Mouse (Mus musculus): ENCODE data around the gene Cop1. TPM values are rescaled to one million over a fixed set of nuclear protein-coding genes. Genes with fewer than 3 reads are reported as not detected.
A peak's percentile ranks its signal among the peaks of the same experiment; 100 is the strongest.

Gene Cop1
- polyA plus RNA-seq, 1 experiment from 2014 or later: 126 TPM

DNA sequence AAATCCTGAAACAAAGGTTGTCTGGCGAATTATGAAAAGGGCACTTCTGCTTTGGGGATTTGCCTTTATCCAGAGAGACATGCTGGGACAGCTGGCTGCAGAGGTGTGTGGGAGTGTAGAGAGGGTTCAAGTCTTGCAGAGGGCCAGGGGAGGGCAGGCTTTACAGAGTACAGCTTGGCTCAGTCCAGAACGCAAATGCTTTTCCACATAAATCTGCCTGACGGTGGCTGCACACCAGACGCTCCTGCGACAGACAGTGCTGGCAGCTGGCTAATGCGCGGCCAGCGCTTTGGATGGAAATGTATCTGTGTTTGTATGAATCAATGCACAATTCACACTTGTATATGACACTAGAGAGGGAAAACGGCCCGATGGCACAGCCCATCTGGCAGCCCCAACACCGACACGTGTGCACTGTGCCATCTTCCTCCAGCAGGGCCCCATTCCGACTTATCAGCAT, 156.5 kb downstream of the Cop1 start:
- H3K4me2 ChIP-seq: no peak overlapping the region
- H3K9ac ChIP-seq (ENCODE audit: low read length): no peak overlapping the region
- WGBS: 85% methylated on average over 13 of the region's 13 CpGs
- no peak for DNase-seq (ENCODE audit: low spot score, missing footprints)
- no peak overlapping the region for H3K27ac ChIP-seq (ENCODE audit: low read depth, low read length)
- ATAC-seq (ENCODE audit: low FRiP score): no peak
- H3K9me3 ChIP-seq (ENCODE audit: control insufficient read depth, low read length): no peaks in the 10 kb centered on the region
- H3K27me3 ChIP-seq (ENCODE audit: control insufficient read depth, insufficient read depth, low read length): no peaks in the 10 kb centered on the region
- H3K4me3 ChIP-seq (ENCODE audit: low read depth, low read length): no peak overlapping the region
- no peaks in the 10 kb centered on the region for H3K4me1 ChIP-seq (ENCODE audit: control insufficient read depth, insufficient read depth, low read length)
- no peaks in the 10 kb centered on the region for H3K36me3 ChIP-seq (ENCODE audit: control insufficient read depth, insufficient read depth, low read length)

DNA sequence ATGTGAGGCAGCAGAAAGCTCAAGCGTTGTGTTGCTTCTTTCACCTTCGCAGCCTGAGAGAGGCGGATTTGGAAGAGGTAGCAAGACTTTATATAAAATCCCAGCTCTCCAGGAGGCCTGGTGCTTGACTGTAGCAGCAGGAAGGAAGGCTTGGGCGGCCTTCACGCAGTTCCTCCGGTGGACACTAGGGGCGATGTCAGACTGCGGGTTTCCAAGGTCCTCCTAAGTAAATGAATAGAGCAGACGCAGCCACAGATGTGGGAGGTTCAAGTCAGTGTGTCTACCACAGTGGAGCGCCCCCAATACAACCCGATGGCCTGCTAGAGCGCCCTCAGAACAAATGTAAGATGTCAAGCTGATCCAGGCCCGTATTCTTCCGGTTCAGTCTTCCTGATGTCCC, 157.9 kb downstream of the Cop1 start:
- no peaks in the 10 kb centered on the region for H3K4me1 ChIP-seq (ENCODE audit: control insufficient read depth, insufficient read depth, low read length)
- H3K36me3 ChIP-seq (ENCODE audit: control insufficient read depth, insufficient read depth, low read length): no peaks in the 10 kb centered on the region
- H3K9me3 ChIP-seq (ENCODE audit: control insufficient read depth, low read length): no peaks in the 10 kb centered on the region
- ATAC-seq (ENCODE audit: low FRiP score) (peak; percentile 44; the same call in 1 of the 2 replicates), DNase-seq (ENCODE audit: low spot score, missing footprints) (peak; percentile 94)
- no peak overlapping the region for H3K4me2 ChIP-seq
- no peaks in the 10 kb centered on the region for H3K27me3 ChIP-seq (ENCODE audit: control insufficient read depth, insufficient read depth, low read length)
- H3K4me3 ChIP-seq (ENCODE audit: low read depth, low read length): no peak overlapping the region
- H3K9ac ChIP-seq (ENCODE audit: low read length): no peak overlapping the region
- WGBS: 18% methylated on average over 14 of the region's 14 CpGs
- H3K27ac ChIP-seq (ENCODE audit: low read depth, low read length): no peak overlapping the region

DNA sequence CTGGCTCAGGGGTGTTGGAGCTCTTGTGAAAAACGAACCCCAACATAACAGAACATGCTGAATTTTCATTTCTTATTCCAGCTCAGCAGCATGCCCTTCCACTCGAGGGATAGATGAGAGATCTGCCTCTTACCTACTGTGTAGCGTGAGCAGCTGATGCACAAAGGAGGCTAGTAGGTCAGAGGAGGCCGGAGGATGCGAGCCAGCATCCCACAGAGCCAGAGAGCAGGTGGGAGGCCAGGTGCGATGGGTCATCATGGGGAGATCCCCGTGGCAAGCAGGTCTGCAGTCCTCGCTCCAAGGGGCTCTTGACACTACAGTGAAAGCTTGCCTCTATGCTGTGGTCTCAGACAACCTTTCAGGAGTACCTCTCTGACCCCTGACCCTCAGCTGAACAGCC, 160.5 kb downstream of the Cop1 start:
- Histone ChIP-seq H3K27me3 (ENCODE audit: control insufficient read depth, insufficient read depth, low read length) (no peaks in the 10 kb centered on the region), H3K4me2 (no peak overlapping the region), H3K27ac (ENCODE audit: low read depth, low read length) (no peak overlapping the region), H3K4me1 (ENCODE audit: control insufficient read depth, insufficient read depth, low read length) (no peaks in the 10 kb centered on the region), H3K9ac (ENCODE audit: low read length) (no peak overlapping the region), H3K36me3 (ENCODE audit: control insufficient read depth, insufficient read depth, low read length) (no peaks in the 10 kb centered on the region), H3K9me3 (ENCODE audit: control insufficient read depth, low read length) (no peaks in the 10 kb centered on the region), H3K4me3 (ENCODE audit: low read depth, low read length) (no peak overlapping the region)
- DNase-seq (ENCODE audit: low spot score, missing footprints) (no peak), ATAC-seq (ENCODE audit: low FRiP score) (no peak)
- 63% methylated on average over 8 of the region's 8 CpGs for WGBS

DNA sequence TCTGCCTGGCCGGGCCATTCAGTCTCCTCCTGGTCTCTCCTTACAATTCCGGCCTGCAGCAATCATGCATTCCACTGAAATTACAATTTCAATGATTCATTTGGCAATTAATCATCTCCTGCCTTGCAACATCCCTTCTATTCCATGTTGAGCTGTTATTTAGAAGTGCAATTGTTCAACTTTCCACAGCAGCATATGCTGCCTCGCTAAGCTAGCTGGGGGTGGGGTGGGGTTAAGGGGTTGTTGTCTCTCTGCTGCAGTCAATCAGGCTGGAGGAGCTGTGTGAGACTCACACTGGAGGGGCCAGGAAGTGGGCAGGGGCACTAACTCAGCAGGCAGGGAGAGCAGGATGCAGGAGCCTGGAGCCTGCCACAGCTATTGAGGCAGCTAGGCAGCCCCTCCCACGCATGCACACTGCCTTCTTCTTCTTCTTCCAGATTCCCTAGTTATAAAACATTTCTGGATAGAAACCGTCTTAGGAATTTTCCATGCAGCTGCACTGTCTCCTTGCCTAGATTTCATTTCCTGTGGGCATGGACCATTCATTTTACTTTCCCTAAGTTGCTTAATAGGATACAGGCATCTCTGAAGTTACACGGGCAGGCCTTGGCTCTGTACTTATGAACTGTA, 161.1 kb downstream of the Cop1 start:
- no peak for ATAC-seq (ENCODE audit: low FRiP score)
- Histone ChIP-seq H3K4me2 (no peak overlapping the region), H3K4me3 (ENCODE audit: low read depth, low read length) (no peak overlapping the region), H3K9me3 (ENCODE audit: control insufficient read depth, low read length) (no peaks in the 10 kb centered on the region), H3K9ac (ENCODE audit: low read length) (no peak overlapping the region), H3K27me3 (ENCODE audit: control insufficient read depth, insufficient read depth, low read length) (no peaks in the 10 kb centered on the region), H3K36me3 (ENCODE audit: control insufficient read depth, insufficient read depth, low read length) (no peaks in the 10 kb centered on the region), H3K4me1 (ENCODE audit: control insufficient read depth, insufficient read depth, low read length) (no peaks in the 10 kb centered on the region), H3K27ac (ENCODE audit: low read depth, low read length) (no peak overlapping the region)
- no peak for DNase-seq (ENCODE audit: low spot score, missing footprints)
- 41% methylated on average over 6 of the region's 6 CpGs for WGBS

DNA sequence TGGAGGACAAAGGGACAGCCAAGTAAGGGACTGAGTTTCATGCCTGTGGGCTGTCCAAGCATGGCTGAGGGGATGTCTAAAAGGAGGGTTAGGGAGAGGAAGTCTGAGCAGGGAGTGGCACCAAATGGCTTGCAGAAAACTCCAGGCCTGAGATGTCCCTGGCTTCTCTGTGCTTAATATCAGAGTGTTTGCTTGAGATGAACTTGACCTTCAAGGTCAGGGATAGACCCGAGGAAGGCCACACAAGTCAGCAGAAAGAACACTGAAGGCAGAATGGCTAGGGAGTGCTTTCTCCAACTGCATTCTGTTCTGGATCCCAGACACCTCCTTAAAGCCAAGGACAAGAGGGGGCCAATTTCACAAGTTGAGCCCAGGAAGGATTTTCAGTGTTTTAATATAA, 161.8 kb downstream of the Cop1 start:
- ATAC-seq (ENCODE audit: low FRiP score): no peak
- Histone ChIP-seq H3K4me3 (ENCODE audit: low read depth, low read length) (no peak overlapping the region), H3K36me3 (ENCODE audit: control insufficient read depth, insufficient read depth, low read length) (no peaks in the 10 kb centered on the region), H3K4me2 (no peak overlapping the region), H3K27me3 (ENCODE audit: control insufficient read depth, insufficient read depth, low read length) (no peaks in the 10 kb centered on the region), H3K9ac (ENCODE audit: low read length) (no peak overlapping the region), H3K27ac (ENCODE audit: low read depth, low read length) (no peak overlapping the region), H3K9me3 (ENCODE audit: control insufficient read depth, low read length) (no peaks in the 10 kb centered on the region), H3K4me1 (ENCODE audit: control insufficient read depth, insufficient read depth, low read length) (no peaks in the 10 kb centered on the region)
- WGBS: 56% methylated on average over 1 of the region's 1 CpGs
- no peak for DNase-seq (ENCODE audit: low spot score, missing footprints)

DNA sequence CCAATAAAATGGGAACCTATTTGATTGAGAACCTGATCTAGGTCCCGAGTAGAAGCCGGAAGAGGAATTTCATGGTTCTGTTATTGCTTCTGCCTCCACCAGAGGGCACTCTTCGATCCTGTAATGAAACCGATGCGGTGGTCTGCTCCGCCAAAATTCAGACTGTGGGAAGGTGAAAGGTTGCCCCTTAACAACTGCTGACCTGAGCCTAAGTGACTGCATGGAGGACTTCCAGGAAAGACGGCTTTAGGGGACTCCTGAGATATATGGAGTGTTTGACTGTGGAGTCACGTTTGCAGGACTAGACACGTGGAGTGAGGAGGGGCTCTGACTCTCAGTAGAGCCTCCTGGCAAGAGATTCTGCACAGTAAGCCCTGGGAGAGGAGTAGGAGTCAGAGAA, 164.4 kb downstream of the Cop1 start:
- Histone ChIP-seq H3K4me3 (ENCODE audit: low read depth, low read length) (no peak overlapping the region), H3K9ac (ENCODE audit: low read length) (no peak overlapping the region), H3K27ac (ENCODE audit: low read depth, low read length) (no peak overlapping the region), H3K4me1 (ENCODE audit: control insufficient read depth, insufficient read depth, low read length) (no peaks in the 10 kb centered on the region), H3K27me3 (ENCODE audit: control insufficient read depth, insufficient read depth, low read length) (no peaks in the 10 kb centered on the region), H3K9me3 (ENCODE audit: control insufficient read depth, low read length) (no peaks in the 10 kb centered on the region), H3K4me2 (peak overlapping the region; percentile 18; the same call in 1 of the 2 replicates), H3K36me3 (ENCODE audit: control insufficient read depth, insufficient read depth, low read length) (no peaks in the 10 kb centered on the region)
- WGBS: 15% methylated on average over 9 of the region's 9 CpGs
- peak; percentile 57; the same call in 1 of the 2 replicates for ATAC-seq (ENCODE audit: low FRiP score)
- peak; percentile 95 for DNase-seq (ENCODE audit: low spot score, missing footprints)

Small RNA genes within 50 kb of the gene (microRNA-seq; reads per million reads assigned to microRNA genes)
- gene Mir1843b: 28.4 reads per million, percentile 39 among the genes with 10 or more reads in this experiment

All from midbrain, embryonic 11.5 days (tissue).